Mouse (Mus musculus) fibroblast of lung, adult 2 months (primary cell): Measurements from ENCODE around the gene Il25.
"Not testable (repeated sequence)": the region's sequence is repeated elsewhere in the genome, so short reads cannot be mapped to it uniquely, and the experiment has no call there.

ENCODE experiments used
- DNase-seq: peaks from one replicate; pipeline ENCODE4 v3.0.0-alpha.2; 2011; ENCODE audit warnings: low read depth

Il25 gene

DNA sequence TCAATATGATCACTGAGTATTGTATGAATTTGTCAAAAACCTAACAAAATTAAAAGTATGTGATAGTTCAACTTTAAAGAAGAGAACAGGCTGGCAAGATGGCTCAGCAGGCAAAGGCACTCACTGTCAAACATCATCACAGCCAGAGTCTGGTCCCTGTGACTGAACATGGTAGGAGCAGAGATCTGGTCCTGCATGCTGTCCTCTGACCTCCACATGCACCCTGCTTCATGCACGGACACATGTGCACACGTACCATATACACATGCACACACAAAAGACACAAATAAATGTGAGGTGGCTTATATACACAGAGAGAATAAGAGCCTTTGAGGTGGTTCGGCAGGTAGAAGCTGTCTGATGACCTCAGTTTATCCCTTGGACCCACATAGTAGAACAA lies 23.0 kb downstream of the Il25 start:
- DNase-seq: no peak

DNA sequence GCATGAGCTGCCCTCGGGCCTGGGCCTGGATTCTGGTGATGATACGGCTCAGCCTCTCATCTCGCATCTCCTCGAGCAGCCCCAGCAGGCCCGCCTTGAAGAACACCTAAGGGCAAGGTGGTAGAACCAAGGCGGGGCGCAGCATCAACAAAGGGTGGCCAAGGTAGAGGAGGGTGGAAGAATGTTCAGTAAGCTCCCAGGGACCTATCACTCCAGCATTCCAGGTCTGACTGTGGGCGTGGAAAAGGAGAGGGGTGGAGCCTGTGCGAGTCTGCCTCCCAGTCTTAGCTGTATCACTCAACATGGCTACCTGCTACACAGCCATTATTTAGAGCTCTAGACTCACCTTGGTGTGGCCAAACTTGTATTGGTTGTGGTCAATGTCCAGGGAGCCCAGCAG lies 24.0 kb downstream of the Il25 start:
- no peak for DNase-seq

DNA sequence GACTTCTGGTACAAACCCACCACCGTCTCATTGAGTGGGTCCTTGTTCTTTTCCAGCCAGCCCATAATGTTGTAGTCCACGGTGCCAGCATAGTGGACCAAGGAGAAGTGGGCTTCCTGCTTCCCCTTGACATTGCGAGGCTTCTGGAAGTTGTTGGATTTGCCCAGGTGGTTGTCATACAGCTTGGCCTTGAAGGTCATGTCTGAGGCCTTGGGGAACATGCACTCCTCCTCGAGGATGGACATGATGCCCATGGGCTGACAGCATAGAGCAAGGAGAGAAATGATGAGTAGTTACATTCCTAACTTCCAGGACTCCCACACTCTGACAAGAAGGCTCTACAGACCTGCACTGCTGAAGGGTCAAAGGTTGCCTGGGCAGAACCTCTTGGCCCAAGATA lies 26.0 kb downstream of the Il25 start:
- no peak for DNase-seq

DNA sequence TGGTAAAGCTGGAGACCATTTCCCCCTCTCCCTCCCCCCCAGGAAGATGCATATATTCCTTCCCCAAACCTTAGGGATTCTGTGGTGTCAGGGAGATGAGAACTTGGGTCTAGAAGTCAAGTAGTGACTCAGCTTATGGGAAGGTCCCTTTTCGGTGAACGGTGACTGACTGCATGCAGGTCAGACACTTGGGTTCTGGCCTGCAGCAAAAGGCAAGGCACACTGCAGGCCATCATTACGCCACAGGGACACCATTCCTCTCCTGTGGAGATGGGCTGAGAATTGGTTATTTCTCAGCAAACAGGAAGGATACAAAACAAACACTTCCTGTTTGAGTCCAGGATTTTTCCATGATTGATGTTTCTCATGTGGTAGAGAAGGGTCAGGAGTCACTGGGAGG lies 26.7 kb downstream of the Il25 start:
- no peak for DNase-seq

DNA sequence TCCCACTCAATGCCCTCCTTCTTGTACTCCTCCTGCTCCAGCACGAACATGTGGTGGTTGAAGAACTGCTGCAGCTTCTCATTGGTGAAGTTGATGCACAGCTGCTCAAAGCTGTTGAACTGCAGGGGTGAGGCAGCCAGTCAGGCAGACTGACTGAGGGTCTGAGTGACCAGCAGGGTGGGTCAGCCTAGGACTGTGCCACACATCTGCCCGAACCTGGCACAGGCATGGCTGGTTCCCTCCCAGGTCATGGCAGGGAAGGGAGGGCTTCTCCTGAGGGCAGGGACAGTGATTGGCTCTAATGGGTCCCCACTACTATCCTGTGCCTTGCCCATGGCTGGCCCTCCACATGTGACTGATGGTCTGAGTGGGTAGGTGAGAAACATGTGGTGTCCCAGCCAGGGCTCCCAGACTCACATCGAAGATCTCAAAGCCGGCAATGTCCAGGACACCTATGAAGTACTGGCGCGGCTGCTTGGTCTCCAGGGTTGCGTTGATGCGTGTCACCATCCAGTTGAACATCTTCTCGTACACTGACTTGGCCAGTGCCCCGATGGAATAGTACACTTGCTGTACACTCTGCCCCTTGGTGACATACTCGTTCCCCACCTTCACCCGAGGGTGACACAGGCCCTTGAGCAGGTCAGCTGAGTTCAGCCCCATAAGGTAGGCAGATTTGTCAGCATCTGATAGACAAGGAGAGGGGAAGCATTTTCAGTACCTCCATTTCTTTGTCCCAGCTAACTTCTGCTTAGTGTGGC lies 27.5 kb downstream of the Il25 start:
- not testable (repeated sequence) for DNase-seq

DNA sequence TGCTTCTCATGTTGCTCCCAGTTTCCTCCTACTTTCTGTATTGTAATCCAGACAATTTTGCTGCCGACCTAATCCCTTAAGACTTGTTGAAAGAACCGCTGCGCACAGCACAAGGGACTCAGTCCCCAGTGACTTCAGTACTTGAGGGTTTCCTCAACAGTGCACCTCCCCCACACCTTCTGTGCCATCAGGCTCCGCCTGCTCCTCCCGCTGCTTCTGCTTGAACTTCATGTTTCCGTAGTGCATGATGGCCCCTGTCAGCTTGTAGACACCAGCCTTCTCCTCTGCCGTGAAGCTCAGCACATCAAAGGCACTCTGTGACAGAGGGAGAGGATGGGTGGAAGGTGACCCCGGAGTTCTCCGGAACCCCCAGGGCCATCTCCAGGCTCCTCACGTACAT lies 28.3 kb downstream of the Il25 start:
- no peak for DNase-seq

DNA sequence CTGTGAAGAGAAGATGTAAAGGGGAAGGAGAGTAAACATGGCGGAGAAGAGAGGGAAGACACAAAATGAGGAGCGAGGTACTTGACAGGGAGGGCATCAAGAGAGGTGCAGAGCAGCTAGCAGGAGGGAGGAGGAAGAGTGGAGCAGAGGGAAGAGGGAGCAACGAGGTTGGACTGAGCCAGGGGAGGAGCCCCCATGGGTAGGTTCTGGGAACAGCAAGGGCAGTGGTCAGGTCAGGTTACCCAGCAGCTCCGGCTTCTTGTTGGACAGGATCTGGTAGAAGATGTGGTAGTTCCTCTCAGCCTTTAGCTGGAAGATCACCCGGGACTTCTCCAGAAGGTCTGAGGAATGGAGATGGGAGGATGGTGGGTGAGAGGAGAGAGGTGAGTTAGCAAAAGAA lies 29.0 kb downstream of the Il25 start:
- no peak for DNase-seq

DNA sequence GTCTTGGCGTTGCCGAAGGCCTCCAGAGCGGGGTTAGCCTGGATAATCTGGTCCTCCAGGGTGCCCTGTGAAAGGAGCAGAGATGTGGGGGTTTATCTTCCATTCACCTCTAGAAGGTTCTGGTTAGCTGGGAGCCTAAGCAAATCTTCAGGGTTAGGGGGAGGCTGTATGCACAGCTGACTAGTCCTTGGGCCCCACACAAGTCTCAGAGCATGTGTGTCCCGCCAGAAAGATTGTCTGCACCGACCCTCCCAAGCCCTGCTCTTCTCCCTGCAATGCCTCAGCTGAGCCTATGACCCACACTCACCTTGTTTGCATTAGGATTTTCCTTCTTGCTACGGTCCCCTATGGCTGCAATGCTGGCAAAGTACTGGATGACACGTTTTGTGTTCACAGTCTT lies 30.2 kb downstream of the Il25 start:
- no peak for DNase-seq

DNA sequence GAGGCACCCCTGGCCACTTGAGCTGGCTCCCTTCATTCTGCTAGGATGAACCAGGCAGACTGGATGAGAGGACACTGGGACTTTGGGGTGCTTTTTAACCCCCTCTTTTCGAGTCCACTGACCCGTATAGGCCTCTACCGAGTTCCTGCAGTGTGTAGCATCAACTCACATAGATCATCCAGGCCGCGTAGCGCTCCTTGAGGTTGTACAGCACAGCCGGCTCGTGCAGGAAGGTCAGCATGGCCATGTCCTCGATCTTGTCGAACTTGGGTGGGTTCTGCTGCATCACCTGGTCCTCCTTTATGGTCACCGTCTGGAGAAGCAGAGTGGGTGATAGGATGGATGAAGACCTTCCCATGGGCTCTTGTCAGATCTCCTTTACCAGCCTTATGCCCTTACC lies 31.2 kb downstream of the Il25 start:
- DNase-seq: no peak

DNA sequence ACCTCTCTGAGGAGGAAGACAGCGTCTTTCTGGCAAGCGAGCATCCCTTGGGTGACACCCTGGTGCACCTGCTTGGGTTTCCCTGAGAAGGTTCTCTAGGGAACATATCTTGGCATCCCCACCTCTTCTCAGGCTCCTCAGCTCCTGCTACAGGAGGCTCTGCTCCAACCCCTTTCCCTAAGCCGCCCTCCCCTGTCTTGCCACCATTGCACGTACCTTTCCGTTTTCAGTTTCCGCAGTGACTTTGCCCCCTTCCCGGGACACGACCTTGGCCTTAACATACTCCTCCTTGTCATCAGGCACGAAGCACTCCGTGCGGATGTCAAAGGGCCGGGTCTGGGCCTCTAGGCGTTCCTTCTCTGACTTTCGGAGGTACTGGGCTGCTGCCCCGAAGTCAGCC lies 32.5 kb downstream of the Il25 start:
- DNase-seq: no peak

DNA sequence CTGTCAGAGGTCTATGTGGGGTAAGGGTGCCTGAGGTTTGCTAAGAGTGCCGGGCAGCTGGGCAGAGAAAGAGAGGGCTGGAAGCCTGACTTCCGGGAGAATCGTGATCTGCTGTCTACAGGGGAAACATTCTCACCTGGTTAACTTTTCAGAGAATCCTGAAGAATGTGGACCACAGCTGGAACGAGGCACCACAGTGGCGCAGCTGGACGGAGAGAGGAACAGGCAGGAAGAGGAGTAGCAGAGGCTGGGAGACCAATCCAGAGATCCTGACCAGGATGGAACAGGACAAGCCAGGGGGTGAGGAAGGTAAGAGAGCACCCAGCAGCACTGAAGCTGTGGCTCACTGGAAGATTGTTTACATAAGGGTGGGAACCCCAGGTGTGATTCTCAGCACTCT lies 33.1 kb downstream of the Il25 start:
- no peak for DNase-seq

DNA sequence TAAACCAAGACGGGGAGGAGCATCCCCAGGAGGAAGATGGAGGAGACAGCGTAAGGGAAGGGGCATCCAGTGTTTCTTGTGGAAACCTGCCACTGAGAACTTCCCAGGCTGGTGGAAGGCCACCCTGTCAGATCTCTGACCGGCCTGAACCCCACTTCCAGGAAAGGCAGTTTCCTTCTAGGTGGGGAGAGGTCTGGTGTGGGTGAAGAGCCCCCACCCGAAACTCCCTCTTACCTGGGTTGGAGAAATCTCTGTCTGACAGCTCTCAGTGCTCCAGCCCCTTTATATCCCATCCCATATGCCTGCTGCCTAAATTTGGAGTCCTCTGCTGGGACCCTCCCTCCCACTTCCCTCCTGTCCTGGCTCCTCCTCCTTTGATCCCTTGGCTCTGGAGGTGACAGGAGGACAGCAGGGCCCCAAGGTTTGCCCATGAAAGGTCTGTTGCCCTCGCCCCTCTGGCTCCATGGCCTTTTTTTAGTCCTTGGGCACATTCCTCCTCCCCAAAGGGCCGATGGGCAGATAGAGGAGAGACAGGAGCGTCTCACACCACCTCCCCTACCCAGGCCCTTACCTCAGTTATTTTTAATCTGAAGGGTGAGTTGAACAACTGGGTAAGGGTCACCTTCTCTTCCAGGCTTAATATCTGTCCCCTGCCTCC lies 34.0 kb downstream of the Il25 start, which contains the start of gene Myh6:
Gene Myh6, minus strand, starts transcription at position 608 of the 658 bp plus-strand sequence.
- no peak for DNase-seq

DNA sequence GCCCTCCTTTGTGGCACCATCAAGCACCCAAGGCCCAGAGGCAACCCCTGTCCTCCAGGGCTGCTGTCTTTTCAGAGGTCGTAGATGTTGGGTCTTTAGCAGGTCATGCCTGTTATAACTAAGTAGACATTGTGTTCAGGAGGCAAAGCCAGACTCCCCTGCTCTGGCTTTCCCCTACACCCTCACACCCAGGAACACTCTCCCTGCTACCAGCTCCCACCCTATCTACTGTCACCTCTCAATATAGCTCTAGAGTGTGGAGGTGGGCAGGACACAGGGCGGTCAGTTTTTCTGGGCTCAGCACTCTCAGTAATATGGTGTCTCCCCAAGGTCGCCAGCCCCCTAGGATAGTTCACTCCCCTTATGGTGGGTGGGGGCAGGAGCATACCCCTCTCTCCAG lies 35.4 kb downstream of the Il25 start:
- no peak for DNase-seq

DNA sequence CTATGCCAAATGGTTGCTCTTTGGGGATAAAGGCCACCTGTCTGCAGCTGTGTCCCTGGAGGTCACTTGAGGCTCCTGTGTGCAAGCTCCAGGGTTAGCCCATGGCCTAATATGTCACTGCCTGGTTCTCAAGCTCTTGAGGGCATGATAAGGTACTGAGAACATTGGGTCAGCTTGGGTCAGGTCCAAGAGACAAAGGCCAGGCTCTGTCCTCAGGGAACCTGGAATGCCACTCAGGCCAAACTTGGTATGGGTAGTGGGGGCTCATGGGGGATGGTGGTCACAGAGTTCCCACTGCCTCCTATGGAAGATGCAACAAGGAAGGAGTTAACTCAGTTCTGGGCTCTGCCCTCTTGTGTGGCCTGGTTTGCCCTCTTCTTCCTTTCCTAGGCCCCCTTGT lies 35.8 kb downstream of the Il25 start:
- DNase-seq: no peak

DNA sequence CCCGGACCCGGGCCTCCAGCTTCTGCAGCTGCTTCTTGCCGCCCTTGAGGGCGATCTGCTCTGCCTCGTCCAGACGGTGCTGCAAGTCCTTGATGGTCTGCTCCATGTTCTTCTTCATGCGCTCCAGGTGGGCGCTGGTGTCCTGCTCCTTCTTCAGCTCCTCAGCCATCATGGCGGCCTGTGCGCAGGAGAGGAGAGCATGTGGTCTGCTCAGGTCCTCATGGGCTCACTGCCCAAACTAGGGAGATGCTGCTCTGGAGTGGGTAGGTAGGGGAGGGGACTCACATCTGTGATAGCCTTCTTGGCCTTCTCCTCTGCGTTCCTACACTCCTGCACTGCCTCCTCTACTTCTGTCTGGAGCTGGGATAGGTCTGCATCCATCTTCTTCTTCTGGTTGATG lies 40.3 kb downstream of the Il25 start:
- DNase-seq: not testable (repeated sequence)

DNA sequence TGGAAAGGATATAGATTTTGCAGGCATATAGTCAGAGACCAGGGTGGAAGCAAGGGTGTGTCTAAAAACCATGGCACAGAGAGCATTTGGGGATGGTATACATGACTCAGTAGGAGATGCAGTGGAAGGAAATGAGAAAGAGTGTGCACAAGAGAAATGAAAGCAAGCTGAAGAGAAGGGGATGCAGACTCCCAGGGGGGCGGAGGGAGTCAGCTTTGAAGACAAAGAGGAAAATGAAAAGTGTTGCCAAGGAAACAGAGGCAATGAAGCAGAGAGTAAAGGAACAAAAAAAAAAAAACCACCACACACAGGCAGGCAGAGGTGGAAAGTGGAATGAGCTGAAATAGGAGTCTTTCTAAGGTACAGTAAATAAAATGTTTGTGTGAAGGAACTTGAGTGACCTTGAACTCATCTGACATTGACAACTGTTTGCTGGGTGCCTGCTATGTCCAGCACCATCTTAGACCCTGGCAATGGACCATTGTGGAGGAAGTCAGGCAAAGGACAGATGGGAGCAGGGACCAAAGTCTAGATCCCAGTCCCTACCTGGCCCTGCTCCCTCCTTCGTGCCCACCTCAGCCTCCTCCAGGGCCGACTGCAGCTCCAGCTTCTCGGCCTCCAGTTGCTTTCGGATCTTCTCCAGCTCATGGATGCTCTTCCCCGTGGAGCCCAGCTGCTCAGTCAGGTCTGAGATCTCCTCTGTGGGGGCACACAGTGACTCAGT lies 41.7 kb downstream of the Il25 start:
- DNase-seq: no peak

DNA sequence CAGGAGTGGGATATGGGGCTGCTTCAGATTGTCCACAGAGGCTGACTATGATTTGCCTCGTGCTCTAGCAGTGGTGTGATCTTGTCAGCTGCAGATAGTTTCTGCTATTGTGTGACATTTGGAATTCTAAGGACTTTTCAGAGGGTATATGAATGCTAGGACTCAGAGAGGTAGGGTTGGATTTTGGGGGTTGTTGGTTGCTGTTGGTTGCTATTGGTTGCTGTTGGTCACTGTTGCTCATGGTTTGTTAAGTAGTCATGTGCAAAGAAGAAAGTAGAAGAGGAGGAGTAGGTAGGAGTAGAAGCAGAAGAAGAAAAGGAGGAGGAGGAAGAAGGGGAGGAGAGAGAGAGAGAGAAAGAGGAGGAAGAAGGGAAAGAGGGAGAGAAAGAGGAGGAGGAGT lies 44.1 kb downstream of the Il25 start, which contains the start of gene Gm17428:
Gene Gm17428, plus strand, starts transcription at position 301 of the 400 bp plus-strand sequence.
- DNase-seq: no peak

DNA sequence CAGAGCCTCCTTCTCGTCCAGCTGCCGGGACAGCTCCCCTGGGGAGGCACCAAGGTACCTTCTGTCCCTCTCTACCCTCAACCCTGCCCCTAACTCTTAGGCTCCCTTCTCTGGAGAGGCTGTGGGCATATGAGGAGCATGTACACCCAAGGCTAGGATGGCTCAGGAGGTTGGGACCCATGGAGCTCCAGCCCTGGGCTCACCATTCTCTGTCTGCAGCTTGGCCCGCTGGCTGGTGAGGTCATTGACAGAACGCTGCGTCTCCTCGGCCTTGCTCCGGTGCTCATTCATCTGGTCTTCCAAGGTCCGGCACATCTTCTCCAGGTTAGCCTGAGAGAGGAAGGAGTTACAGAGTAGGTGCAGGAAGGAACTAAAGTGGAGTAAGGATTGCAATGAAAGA lies 46.2 kb downstream of the Il25 start:
- no peak for DNase-seq

DNA sequence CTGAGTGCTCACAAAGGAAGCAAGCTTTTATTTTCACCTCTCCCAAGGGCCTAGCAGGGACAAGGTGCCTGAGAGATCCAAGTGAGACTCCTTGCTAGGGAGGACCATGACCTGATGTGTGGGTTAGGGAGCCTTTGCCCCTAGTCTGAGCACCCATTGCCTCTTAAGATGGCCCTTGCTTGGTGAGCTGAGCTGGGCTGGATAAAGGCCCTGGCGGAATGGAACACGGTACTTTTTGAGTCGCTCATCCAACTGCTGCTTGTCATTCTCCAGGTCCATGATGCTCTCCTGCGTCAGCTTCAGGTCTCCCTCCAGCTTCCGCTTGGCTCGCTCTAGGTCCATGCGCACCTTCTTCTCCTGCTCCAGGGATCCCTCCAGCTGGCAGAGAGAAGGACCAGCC lies 49.4 kb downstream of the Il25 start:
- DNase-seq: no peak
